Mouse (Mus musculus) liver, embryonic 16.5 days (tissue): Measurements from ENCODE around the gene Akap2. TPM values are rescaled to one million over a fixed set of nuclear protein-coding genes. Genes with fewer than 3 reads are reported as not detected.

ENCODE experiments used
- ATAC-seq: fragments of 200-750 bp; cut with Nextera tagmentation; 2 replicates; pipeline ENCODE4 v1.8.0; 2017; ENCODE audit warnings: low read depth, mild to moderate bottlenecking, moderate number of reproducible peaks, moderate library complexity
- H3K27ac ChIP-seq: fragments of 300-500 bp; sonication (generic); 2 replicates; pipeline ENCODE4 v1.5.1; 2014; ENCODE audit warnings: mild to moderate bottlenecking, low read length
- H3K27me3 ChIP-seq: fragments of 300-500 bp; sonication (generic); 2 replicates; pipeline ENCODE4 v1.6.1; 2014; ENCODE audit warnings: low read depth, low read length, mixed read lengths; ENCODE audit not compliant: control insufficient read depth, insufficient read depth
- H3K36me3 ChIP-seq: fragments of 300-500 bp; sonication (generic); 2 replicates; pipeline ENCODE4 v1.6.1; 2014; ENCODE audit warnings: mild to moderate bottlenecking; ENCODE audit not compliant: control insufficient read depth, insufficient read depth
- H3K4me1 ChIP-seq: fragments of 300-500 bp; sonication (generic); 2 replicates; pipeline ENCODE4 v1.6.1; 2014; ENCODE audit warnings: low read depth, low read length, mixed read lengths; ENCODE audit not compliant: control insufficient read depth
- H3K4me2 ChIP-seq: fragments of 300-500 bp; sonication (generic); 2 replicates; pipeline ENCODE4 v1.6.1; 2014; ENCODE audit warnings: low read depth, low read length, mixed read lengths
- H3K4me3 ChIP-seq: fragments of 300-500 bp; sonication (generic); 2 replicates; pipeline ENCODE4 v1.5.1; 2014; ENCODE audit warnings: low read depth, mild to moderate bottlenecking, low read length
- H3K9ac ChIP-seq: fragments of 300-500 bp; sonication (generic); 2 replicates; pipeline ENCODE4 v1.6.1; 2014; ENCODE audit warnings: low read depth, low read length
- H3K9me3 ChIP-seq: fragments of 300-500 bp; sonication (generic); replicated peaks from 2 replicates; pipeline ENCODE4 v1.6.1; 2016; ENCODE audit warnings: low read length; ENCODE audit not compliant: control insufficient read depth
- whole genome bisulfite sequencing: fragments of 180-500 bp; shearing (Covaris S2); extraction: QIAGEN DNeasy Blood & Tissue Kit; methylation state at CpG from one replicate; pipeline ENCODE4 v1.1.7; 2014; ENCODE audit not compliant: insufficient replicate concordance; 5-methylcytosine and 5-hydroxymethylcytosine counted together
- polyA plus RNA-seq: library from polyadenylated mRNA; unstranded; fragments of >200 nt; fragmentation: Nextera tagmentation; extraction: Ambion mirVana; gene quantifications from 2 replicates; pipeline ENCODE4 v1.2.1, GENCODE M21; 2015

The Akap2 gene
- polyA plus RNA-seq, 1 experiment from 2014 or later = 2.0 TPM

- Histone ChIP-seq H3K4me2 (no peak overlapping the region), H3K27ac (no peak overlapping the region), H3K4me1 (no peaks in the 10 kb centered on the region), H3K36me3 (no peaks in the 10 kb centered on the region), H3K9me3 (no peaks in the 10 kb centered on the region), H3K27me3 (no peaks in the 10 kb centered on the region), H3K9ac (no peak overlapping the region), H3K4me3 (no peak overlapping the region)
- ATAC-seq = peak; percentile 33; the same call in 1 of the 2 replicates
- WGBS = 24% methylated on average over 6 of the region's 6 CpGs
These were observed 132.0 kb downstream of the Akap2 start for GRCm38 (mm10) chr4:57849465-57849864.

DNA sequence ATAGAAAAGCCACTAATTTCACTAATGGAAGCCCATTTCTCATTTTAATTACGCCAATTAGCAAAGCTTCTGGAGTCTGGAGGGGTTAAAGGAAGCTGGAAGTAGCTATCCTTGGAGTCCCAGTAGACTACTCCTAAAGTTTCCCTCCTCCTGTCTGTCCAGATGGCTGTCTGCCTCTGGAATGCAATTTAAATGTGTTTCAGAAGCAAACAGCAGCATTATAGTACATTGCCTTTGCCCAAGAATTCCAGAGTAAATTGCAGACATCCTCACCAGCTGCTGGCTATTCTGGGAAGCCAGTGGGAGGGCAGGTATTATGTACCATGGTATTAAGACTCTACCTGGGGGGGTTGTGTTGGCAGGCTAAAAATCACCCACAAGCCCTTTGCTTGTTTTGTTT, 134.3 kb downstream of the Akap2 start:
- Histone ChIP-seq H3K9ac (no peak overlapping the region), H3K4me3 (no peak overlapping the region), H3K4me1 (no peaks in the 10 kb centered on the region), H3K4me2 (no peak overlapping the region), H3K27me3 (no peaks in the 10 kb centered on the region), H3K9me3 (no peaks in the 10 kb centered on the region), H3K27ac (no peak overlapping the region), H3K36me3 (no peaks in the 10 kb centered on the region)
- ATAC-seq = no peak
- WGBS = 61% methylated on average over 1 of the region's 1 CpGs

- no peaks in the 10 kb centered on the region for H3K36me3 ChIP-seq
- no peak overlapping the region for H3K4me2 ChIP-seq
- H3K27ac ChIP-seq = no peak overlapping the region
- ATAC-seq = no peak
- H3K27me3 ChIP-seq = no peaks in the 10 kb centered on the region
- 58% methylated on average over 9 of the region's 9 CpGs for whole genome bisulfite sequencing
- H3K4me3 ChIP-seq = no peak overlapping the region
- H3K9me3 ChIP-seq = no peaks in the 10 kb centered on the region
- H3K9ac ChIP-seq = no peak overlapping the region
- no peaks in the 10 kb centered on the region for H3K4me1 ChIP-seq
These were observed 135.1 kb downstream of the Akap2 start for GRCm38 (mm10) chr4:57852461-57853040.

DNA sequence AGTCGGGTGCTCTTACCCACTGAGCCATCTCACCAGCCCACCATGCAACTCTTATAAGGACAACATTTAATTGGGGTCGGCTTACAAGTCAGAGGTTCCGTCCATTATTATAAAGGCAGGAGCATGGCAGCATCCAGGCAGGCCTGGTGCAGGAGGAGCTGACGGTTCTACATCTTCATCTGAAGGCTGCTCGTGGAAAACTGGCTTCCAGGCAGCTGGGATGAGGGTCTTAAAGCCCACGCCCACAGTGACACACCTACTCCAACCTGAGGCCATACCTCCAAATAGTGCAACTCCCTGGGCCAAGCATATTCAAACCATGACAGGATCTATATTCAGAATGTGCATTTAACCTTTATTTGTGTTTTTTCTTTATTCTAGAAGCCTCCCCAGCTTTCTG, 136.7 kb downstream of the Akap2 start:
- no peaks in the 10 kb centered on the region for H3K9me3 ChIP-seq
- no peak for ATAC-seq
- H3K27ac ChIP-seq = no peak overlapping the region
- WGBS = 64% methylated on average over 6 of the region's 6 CpGs
- H3K36me3 ChIP-seq = no peaks in the 10 kb centered on the region
- H3K4me3 ChIP-seq = no peak overlapping the region
- H3K27me3 ChIP-seq = no peaks in the 10 kb centered on the region
- H3K4me2 ChIP-seq = no peak overlapping the region
- no peaks in the 10 kb centered on the region for H3K4me1 ChIP-seq
- no peak overlapping the region for H3K9ac ChIP-seq

DNA sequence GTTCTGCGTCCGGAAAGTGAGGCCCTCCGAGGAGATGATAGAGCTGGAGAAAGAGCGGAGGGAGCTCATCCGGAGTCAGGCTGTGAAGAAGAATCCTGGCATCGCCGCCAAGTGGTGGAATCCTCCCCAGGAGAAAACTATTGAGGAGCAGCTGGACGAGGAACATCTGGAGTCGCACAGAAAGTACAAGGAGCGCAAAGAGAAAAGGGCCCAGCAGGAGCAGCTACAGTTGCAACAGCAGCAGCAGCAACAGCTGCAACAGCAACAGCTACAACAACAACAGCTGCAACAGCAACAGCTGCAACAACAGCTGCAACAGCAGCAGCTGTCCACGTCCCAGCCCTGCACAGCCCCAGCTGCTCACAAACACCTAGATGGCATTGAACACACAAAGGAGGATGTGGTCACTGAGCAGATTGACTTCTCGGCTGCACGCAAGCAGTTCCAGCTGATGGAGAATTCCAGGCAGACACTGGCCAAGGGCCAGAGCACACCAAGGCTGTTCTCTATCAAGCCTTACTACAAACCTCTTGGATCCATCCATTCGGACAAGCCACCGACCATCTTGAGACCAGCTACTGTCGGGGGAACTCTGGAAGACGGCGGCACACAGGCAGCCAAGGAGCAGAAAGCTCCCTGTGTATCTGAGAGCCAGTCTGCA, 138.0 kb downstream of the Akap2 start:
- H3K4me2 ChIP-seq = no peak overlapping the region
- H3K27ac ChIP-seq = no peak overlapping the region
- no peak overlapping the region for H3K9ac ChIP-seq
- no peaks in the 10 kb centered on the region for H3K4me1 ChIP-seq
- H3K36me3 ChIP-seq = no peaks in the 10 kb centered on the region
- ATAC-seq = no peak
- H3K27me3 ChIP-seq = no peaks in the 10 kb centered on the region
- WGBS = 69% methylated on average over 18 of the region's 18 CpGs
- no peaks in the 10 kb centered on the region for H3K9me3 ChIP-seq
- no peak overlapping the region for H3K4me3 ChIP-seq

- WGBS = 79% methylated on average over 10 of the region's 10 CpGs
- Histone ChIP-seq H3K27ac (no peak overlapping the region), H3K9me3 (no peaks in the 10 kb centered on the region)
These were observed 139.2 kb downstream of the Akap2 start for GRCm38 (mm10) chr4:57856673-57857072.

GRCm38 (mm10) chr4:57860204-57860611, 142.8 kb downstream of the Akap2 start:
- no peak for ATAC-seq
- Histone ChIP-seq H3K9ac (no peak overlapping the region), H3K9me3 (no peaks in the 10 kb centered on the region), H3K27me3 (no peaks in the 10 kb centered on the region), H3K4me1 (no peaks in the 10 kb centered on the region), H3K4me2 (no peak overlapping the region), H3K27ac (no peak overlapping the region), H3K36me3 (no peaks in the 10 kb centered on the region), H3K4me3 (no peak overlapping the region)
- 40% methylated on average over 6 of the region's 6 CpGs for WGBS

More at GRCm38 (mm10) chr4:57856673-57857072, 139.2 kb downstream of the Akap2 start:
- no peak overlapping the region for H3K9ac ChIP-seq
- no peaks in the 10 kb centered on the region for H3K27me3 ChIP-seq
- H3K4me2 ChIP-seq = no peak overlapping the region
- H3K4me1 ChIP-seq = no peaks in the 10 kb centered on the region
- H3K4me3 ChIP-seq = no peak overlapping the region
- no peak for ATAC-seq
- H3K36me3 ChIP-seq = no peaks in the 10 kb centered on the region

- Histone ChIP-seq H3K9ac (no peak overlapping the region), H3K4me3 (no peak overlapping the region), H3K4me1 (no peaks in the 10 kb centered on the region), H3K9me3 (no peaks in the 10 kb centered on the region), H3K27ac (no peak overlapping the region), H3K4me2 (no peak overlapping the region), H3K36me3 (no peaks in the 10 kb centered on the region), H3K27me3 (no peaks in the 10 kb centered on the region)
- 50% methylated on average over 6 of the region's 6 CpGs for WGBS
- no peak for ATAC-seq
These were observed 143.7 kb downstream of the Akap2 start for GRCm38 (mm10) chr4:57861166-57861565.

DNA sequence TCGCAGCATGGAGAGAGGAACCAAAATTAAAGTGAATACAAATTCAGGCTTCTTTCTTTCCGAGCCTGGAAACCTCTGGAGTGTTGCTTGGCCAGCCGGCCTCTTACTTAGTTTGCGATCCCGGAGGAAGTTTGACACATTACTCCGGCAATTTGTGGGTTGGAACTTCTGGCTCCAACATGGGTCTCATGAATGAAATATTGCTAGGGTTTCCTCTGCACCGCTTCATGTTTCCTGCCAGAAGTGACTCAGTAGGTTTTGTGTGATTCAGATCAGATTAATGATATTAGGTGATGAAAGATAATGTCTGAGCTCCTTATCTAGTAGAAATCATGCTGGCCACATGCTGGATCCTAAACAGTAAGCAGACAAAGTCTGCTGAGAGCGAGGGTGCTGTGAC, 144.4 kb downstream of the Akap2 start:
- H3K4me1 ChIP-seq = no peaks in the 10 kb centered on the region
- no peaks in the 10 kb centered on the region for H3K9me3 ChIP-seq
- H3K9ac ChIP-seq = no peak overlapping the region
- H3K36me3 ChIP-seq = no peaks in the 10 kb centered on the region
- 20% methylated on average over 8 of the region's 8 CpGs for WGBS
- H3K4me3 ChIP-seq = no peak overlapping the region
- ATAC-seq = no peak
- H3K4me2 ChIP-seq = no peak overlapping the region
- no peak overlapping the region for H3K27ac ChIP-seq
- H3K27me3 ChIP-seq = no peaks in the 10 kb centered on the region
